Mouse (Mus musculus): ENCODE measurements around the gene Cacng7.

Gene Cacng7

DNA sequence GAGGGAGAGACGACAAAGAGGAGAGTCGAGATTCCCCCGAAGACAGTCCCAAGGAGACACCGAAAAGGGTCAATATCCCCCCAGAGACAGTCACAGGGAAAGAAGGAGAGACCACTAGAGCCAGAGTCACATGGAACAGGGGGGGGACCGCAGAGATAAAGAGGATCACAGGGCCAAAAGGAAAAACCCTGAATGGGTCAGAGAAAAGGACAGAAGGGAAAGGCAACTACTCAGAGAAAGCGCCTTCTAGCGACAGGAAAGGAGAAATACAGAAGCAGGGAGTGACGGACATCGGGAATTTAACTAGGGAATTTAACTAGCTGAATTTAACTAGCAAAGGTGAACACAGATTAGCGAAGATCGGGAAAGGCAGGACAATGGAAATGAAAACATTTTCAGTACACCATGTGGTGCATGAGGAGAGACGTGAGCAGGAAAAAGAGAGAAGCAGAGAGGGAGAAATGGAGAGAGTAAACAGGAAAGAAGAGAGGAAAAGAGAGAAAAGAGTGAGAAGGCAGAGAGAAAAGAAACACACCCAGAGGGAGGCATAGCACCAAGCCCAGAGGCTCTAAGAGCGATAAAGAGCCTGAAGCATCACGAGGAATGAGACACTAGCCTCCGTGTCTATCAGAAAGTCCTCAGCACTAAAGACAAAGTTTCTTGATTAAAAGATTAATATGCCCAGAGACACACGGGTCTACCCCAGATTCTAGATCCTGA, 30.0 kb upstream of the Cacng7 start:
- DNase-seq (ENCODE audit: low read depth), result no peak

DNA sequence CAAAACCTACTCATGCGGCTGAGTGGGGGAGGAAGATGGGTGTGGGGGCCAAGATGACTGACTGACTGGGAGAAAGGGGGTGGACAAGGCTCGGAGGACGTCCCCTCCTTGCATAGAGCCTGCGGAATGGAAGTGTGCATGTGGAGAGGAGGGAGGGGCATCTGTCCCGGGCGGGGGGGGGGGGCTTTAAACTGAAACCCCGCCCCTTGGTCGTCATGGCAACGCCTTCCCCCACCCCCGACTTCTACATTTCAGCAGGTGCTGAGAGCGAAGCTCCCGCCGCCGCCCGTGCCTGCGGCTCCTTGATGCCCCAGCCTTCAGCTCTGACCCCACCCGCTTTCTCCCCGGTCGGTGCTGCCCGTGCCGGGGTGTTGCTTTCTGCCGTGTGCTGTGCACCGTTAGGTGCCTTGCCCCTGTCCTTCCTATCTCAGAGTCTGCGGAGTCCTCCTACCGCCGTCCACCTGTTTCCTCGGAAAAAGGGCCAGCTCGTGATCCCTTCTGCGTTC, 29.4 kb upstream of the Cacng7 start:
- DNase-seq (ENCODE audit: low read depth), result no peak

DNA sequence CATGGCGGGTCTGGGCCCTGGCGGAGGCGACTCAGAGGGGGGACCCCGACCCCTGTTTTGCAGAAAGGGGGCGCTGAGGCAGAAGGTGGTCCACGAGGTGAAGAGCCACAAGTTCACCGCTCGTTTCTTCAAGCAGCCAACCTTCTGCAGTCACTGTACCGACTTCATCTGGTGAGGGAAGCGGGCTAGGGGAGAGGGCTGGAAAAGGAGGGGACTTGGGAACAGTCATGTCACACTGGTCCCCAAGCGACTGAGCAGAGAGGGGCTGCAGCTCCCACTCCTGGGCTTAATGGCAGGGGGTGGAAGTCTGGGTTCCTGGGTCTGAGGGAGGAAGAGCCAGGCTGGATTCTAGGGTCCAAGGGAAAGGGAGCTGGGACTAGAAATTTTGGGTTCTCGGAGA, 29.0 kb upstream of the Cacng7 start:
- no peak for DNase-seq (ENCODE audit: low read depth)

DNA sequence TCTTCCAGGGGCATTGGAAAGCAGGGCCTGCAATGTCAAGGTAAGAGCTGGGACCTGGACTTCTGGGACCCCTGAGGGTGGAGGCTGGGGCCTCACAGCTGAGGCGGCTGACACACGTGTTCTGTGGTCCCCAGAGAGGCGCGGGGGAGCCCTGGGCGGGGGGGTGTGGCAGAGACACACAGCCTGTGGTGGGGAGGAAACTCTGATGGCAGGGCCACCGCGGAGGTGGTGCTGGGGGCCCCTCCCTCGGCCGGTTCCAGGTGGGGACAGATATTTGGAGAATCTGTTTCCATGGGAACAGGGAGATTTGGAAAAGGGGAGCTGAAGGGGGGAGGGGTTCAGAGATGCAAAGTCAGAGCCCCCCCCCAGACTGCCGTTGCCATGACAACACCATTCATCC, 28.5 kb upstream of the Cacng7 start:
- DNase-seq (ENCODE audit: low read depth), result no peak

DNA sequence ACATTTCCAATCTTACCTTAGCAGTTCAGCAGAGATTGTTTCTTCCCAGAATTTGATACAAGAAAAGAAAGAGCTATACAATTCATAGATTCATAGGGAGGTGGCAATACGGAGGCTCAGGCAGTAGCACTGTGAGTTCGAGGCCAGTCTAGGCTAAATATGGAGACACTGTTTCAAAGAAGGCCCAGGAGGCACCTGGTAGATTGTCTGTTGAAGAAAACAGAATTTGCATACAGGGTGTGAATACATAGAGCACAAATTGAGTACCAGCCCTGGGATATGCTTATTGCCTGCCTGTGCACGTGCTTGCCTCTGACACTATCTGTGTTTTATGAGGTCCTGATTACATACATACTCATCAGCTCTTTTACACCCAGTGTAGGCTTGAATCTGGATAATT, 26.4 kb upstream of the Cacng7 start:
- no peak for DNase-seq (ENCODE audit: low read depth)

DNA sequence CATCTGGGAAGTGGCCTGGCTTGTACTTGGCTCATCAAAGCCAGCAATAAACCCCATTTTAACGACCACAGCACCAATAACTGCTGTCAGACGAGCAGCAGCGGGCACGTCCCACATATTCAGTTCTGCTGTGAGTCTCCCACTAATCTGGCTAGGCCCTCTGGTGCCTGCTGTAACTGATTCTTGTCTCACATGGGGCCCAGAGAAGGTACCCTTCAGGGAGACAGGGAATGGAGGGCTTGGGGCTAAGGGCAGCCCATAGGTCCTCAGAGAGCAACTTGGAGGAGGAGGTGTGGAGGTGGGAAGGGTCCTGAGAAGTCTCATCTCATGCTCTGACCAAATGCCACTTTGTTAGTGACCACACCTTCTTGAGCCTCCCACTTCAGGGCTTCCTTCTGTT, 24.1 kb upstream of the Cacng7 start:
- no peak for DNase-seq (ENCODE audit: low read depth)

DNA sequence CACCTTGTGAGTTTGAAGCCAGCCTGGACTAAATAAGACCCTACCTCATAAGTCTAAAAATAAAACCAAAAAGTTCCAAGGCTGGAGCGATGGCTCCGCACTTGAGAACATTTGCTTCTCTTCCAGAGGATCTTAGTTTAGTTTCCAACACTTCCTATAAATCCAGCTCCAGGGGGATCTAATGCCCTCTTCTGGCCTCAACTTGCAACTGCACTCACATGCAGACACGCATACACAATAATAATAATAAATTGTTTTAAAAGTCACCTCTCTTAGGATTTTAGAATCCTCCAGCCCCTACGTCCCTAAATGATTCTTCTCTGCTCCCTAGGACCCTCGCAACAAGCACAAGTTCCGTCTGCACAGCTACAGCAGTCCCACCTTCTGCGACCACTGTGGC, 22.5 kb upstream of the Cacng7 start:
- DNase-seq (ENCODE audit: low read depth), result no peak

DNA sequence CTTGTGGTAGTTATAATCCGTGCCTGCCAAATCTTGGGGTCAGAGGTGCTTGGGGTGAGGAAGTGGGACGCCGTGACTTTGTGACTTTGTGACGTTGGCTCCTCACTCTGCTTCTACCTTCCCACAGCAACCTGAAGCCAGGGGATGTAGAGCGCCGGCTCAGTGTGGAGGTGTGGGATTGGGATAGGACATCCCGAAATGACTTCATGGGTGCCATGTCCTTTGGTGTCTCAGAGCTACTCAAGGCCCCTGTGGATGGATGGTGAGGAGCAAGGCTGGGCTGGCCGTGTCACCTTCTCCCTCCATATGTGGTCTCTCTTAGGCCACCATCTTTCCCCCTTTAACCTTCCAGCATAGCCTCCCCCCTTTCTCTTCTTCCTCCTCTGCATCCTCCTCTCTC, 19.2 kb upstream of the Cacng7 start:
- DNase-seq (ENCODE audit: low read depth), result no peak

DNA sequence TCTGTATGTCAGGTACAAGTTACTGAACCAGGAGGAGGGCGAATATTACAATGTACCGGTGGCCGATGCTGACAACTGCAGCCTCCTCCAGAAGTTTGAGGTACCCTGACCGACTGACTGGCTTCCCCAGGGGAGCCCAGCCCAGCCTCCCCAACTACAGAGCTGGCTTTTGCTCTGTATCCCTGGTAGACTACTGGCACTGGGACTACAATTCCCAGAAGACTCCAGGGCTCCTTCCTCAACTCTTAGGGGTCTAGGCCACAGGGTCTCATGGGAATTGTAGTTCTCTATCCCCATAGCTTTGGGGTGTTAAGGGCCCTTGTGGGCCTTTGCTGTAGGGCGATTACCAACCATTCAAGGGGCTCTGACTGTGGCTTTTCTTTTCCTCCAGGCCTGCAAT, 18.6 kb upstream of the Cacng7 start:
- no peak for DNase-seq (ENCODE audit: low read depth)

DNA sequence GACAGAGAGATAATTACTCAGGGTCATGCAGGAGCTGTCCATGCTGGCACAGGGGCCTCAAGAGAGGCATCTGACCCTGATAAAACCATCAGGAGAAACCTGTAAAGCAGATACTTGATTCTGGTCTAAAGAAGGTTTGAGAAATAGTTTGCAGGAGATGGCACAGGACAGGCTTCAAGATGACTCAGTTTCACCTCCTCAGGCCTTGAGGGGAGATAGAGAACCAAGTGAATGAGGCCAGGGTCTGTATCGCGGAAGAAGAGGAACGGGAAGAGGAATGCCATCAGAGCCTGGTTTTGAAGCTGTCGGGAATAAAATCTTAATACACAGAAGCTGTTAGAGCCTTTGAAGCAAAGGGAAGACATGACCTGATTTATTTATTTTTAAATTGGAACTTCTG, 15.1 kb upstream of the Cacng7 start:
- no peak for DNase-seq (ENCODE audit: low read depth)

DNA sequence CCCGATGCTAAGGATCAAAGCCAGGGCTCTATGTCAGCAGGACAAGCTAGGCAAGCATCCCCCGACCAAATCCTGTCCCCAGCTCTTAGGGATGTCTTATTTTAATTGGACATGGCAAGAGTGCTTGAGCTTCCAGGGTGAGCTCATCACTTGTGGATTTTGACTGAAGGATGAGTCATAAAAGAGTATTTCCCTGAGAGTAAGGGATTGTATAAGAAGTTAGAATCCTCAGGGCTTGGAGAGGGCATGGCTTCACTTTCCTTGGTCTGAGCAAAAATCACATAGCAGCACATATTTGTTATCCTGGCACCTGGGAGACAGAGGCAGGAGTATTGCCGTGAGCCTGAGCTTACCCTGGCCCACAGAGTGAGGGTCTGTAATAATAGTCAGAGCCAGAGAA, 11.9 kb upstream of the Cacng7 start:
- DNase-seq (ENCODE audit: low read depth), result no peak

DNA sequence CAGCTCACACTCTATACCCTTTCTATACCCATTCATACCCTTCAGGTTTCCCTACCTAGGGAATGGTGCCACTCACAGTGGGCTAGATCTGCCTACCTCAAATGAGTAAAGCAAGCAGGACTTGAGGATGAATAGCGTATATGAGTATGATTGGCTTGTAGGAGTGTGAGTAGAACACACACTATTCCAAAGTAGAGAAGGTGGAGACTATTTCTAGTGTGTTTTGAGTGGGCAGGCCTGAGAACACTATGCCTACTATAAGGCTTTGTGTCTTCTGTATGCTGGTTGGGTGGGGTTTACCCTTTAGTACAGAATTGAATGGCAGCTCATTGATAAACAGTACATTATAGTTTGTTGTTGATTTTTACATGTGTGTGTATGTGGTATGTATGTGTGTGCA, 8.9 kb upstream of the Cacng7 start:
- DNase-seq (ENCODE audit: low read depth), result no peak

DNA sequence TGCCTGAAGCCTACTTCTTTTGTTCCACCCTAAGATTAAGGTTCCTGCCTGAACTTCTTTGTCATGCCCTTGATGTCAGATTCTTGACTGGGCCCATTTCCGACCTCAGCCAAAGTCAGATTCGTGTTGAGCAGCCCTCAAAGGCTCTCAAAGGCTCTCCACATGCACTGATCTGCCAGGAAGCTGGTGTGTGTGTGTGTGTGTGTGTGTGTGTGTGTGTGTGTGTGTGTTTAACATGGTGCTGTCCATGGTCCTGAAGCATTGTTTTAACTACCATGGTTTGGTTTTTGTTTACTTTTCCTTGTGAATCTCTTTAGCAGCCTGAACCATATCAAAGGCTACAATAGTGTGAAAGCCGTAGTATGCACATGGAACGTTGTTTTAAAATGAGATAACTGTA, 4.8 kb upstream of the Cacng7 start:
- peak; percentile 49 for DNase-seq (ENCODE audit: low read depth)

DNA sequence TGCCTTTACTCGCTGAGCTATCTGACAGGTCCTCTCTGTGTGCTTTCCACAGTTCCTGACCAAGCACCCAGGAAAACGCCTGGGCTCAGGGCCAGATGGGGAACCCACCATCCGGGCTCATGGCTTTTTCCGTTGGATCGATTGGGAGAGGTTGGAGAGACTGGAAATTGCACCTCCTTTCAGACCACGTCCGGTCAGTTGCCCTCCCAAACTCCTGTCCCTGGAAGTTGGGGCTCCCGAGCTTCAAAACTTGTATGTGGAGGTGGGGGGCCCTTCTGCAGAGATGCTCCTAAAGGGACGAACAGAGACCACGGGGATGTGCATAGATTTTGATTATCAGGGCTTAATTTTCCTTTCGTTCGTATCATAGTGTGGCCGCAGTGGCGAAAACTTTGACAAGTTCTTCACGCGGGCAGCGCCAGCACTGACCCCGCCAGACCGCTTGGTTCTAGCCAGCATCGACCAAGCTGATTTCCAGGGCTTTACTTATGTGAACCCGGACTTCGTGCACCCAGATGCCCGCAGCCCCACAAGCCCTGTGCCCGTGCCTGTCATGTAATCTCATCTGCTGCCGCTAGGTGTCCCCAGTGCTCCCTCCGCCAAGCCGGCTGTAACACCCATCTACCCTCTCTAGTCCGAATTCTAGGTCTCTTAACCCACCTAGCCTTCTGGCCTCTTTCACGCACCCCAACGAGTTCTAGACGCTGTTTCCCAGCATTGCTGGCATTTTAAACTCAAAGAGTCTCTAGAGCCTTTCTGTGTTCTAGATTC, 2.8 kb upstream of the Cacng7 start:
- DNase-seq (ENCODE audit: low read depth), result peak; percentile 68

DNA sequence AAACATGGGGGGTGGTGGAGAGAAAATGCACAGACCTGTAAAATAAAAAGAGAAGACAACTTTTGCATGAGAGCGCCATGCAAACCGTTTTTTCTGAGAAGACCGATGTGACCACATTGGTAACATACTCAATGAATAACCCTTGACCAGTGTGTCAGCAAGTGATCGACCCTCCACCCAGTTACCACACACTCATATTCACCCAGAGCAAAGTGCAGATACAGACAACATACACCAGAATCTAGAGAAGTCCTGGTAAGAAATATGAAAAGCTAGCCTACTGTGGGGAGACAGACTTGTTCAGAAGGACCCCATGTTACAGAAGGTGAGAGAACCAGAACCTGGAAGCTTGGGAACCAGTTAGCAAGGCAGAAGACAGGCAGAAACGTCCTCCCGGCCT, 1.6 kb upstream of the Cacng7 start:
- DNase-seq (ENCODE audit: low read depth), result no peak

DNA sequence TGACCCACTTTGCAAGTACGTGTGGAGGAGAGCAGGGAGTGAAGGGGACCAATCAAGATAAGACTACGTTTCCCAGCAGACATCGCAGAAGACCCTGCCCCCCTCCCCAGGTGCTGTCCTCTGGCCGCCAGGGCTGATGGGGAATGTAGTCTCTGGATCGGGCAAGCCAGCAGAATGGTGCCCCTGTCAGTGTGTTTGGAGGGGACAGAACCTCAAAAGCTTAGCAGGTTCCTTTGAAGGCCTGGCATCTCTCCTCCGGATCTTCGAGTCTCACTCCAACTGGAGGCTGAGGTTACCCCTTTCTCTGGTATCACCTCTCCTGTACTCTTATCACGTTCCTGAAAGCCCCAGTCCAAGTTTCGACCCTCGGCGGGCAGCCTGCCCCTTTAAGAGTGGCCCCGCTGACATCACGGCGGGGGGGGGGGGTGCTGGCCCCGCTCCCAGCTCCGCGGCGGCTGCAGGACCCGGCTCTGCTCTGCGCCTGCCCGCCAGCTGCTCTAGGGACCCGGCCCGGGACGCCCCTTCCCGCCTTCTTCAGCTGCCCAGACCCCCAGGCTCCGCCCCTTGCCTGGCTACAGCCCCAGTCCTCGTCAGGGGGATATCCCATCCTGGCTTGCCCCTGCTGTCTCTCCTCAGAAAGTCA, 1.1 kb upstream of the Cacng7 start:
- DNase-seq (ENCODE audit: low read depth), result no peak

DNA sequence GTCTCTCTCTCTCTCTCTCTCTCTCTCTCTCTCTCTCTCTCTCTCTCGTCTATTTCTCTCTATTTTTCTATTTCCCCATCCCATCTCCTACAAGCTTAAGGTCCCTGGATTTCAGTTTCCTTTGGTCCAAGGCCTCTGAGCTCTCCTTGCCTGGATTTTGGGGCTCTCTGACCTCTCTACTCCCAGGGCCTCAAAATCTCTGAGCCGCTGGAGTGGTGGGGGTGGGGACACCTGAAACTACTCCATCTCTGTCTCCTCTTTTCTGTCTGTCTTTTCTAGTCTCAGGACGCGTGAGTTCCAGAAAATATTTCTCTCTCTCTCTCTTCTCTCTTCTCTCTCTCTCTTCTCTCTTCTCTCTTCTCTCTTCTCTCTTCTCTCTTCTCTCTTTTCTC, 535 bp upstream of the Cacng7 start:
- no peak for DNase-seq (ENCODE audit: low read depth)

DNA sequence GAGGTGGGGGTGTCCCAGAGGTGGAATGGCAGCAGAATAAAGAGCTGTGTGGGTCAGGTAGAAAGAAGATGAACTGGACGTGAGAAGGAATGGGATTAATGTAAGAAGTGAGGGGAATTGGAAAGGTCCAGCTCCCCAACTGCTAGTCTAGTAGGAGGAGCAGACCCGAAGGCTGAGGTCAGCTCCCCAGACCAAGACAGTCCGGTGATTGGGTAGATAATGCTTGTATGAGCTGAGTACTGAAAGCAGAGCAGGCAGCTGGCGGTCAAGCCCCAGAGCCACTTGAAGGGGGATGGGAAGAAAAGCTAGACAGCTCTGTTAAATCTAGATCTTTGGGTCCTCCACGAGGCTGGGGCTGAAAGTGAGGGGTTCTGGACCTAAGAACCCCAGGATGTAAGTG, 787 bp downstream of the Cacng7 start:
- no peak for DNase-seq (ENCODE audit: low read depth)

DNA sequence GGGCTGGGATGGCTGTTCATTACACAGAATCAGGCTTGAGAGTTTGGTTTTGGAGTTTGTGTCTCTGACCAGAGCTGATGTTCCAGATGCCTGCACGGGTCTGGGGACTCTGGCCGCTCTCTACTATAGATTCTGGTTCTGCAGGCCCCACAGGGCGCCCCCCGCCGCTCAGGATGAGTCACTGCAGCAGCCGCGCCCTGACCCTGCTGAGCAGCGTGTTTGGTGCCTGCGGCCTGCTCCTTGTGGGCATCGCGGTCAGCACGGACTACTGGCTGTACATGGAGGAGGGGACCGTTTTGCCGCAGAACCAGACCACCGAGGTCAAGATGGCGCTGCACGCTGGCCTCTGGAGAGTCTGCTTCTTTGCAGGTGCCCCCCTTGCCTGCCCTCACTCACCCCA, 3.7 kb downstream of the Cacng7 start:
- no peak for DNase-seq (ENCODE audit: low read depth)

DNA sequence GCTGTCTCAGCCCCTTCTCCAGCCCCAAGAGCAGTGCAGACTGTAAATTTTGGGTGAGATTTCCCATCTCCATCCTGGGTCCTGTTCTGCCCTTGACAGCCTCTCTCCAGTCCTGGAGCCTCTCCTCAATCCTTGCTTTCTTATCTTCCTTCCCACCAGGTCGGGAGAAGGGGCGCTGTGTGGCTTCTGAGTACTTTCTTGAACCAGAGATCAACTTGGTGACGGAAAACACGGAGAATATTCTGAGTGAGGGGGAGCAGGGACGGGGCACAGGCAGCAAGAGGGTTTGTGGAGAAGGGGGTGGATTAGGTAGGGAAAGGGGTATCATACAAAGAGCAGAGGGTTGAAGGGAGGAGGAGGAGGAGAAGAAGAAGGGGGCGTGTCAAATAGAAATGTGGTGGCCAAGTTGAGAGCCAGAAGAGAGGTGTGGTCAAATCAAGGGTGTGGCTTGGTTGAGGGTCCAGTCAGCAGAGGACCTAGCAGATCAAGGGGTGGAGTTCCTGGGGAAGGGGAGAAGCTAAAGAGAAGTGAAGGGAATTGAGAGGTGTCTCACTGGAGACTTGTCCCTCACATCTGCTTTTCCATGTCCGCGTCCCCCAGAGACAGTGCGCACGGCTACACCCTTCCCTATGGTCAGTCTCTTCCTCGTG, 5.7 kb downstream of the Cacng7 start:
- DNase-seq (ENCODE audit: low read depth), result no peak

DNA sequence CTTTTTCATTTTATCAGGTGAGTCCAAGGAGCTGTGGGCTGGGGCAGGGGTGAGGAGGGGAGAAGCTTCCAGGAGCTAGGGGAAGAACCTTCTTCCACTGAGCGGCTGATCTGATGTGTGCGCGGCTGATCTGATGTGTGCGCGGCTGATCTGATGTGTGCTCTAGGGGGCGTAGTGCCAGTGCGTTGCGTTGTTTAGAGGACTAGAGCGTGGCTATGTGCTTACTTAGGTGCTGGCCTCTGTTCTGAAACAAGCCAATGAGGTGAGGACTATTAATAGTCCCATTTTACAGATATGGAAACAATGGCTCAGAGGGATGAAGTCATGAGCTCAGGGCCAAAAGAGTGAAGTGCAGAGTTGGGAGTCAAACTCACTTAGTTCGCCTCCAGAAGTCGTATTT, 6.3 kb downstream of the Cacng7 start:
- DNase-seq (ENCODE audit: low read depth), result no peak

DNA sequence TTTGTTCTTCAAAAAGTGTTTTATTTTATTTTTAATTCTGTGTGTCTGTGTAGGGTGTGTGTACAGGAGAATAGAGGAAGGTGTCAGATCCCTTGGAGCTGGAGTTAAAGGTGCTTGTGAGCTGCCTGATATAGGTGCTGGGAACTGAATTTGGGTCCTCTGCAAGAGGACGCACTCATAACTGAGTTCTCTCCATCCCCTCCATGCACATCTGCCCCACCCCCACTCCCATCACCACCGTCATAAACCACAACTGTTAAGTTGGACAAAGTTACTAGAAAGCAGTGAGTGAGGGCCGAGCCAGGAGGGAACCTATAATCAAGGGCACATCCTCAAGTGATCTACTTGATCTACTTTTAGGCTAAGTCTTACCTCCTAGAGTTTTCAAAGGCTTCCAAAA, 11.1 kb downstream of the Cacng7 start:
- DNase-seq (ENCODE audit: low read depth), result no peak

DNA sequence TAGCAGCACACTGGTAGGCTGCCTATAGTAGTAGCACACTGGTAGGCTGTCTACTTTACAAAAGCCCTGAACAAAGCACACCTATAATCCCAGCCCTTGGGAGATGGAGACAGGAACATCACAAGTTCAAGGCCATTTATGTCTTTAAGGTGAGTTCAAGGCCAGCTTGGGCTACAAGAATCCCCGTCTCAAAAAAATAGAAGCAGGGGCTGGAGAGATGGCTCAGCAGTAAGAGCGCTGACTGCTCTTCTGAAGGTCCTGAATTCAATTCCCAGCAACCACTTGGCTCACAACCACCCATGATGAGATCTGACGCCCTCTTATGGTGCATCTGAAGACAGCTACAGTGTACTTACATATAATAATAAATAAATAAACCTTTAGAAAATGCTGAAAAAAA, 12.5 kb downstream of the Cacng7 start:
- DNase-seq (ENCODE audit: low read depth), result no peak
